Mouse (Mus musculus) midbrain, embryonic 12.5 days (tissue): ENCODE measurements around the gene Inhbb. TPM values are rescaled to one million over a fixed set of nuclear protein-coding genes. Genes with fewer than 3 reads are reported as not detected.

Experiments
- ATAC-seq: fragments of 200-750 bp; cut with Nextera tagmentation; 2 replicates; pipeline ENCODE4 v1.8.0; 2017; ENCODE audit warnings: low read depth, moderate TSS enrichment, moderate library complexity; ENCODE audit not compliant: low FRiP score
- H3K27ac ChIP-seq: fragments of 300-500 bp; sonication (generic); replicated peaks from 2 replicates; pipeline ENCODE4 v1.5.1; 2016; ENCODE audit warnings: mild to moderate bottlenecking
- H3K27me3 ChIP-seq: fragments of 300-500 bp; sonication (generic); 2 replicates; pipeline ENCODE4 v1.6.1; 2016; ENCODE audit warnings: mild to moderate bottlenecking
- H3K36me3 ChIP-seq: fragments of 300-500 bp; sonication (generic); 2 replicates; pipeline ENCODE4 v1.6.1; 2016
- H3K4me1 ChIP-seq: fragments of 300-500 bp; sonication (generic); 2 replicates; pipeline ENCODE4 v1.6.1; 2016
- H3K4me2 ChIP-seq: fragments of 300-500 bp; sonication (generic); replicated peaks from 2 replicates; pipeline ENCODE4 v1.6.1; 2016; ENCODE audit warnings: mild to moderate bottlenecking, moderate library complexity
- H3K4me3 ChIP-seq: fragments of 300-500 bp; sonication (generic); 2 replicates; pipeline ENCODE4 v1.5.1; 2016; ENCODE audit warnings: mild to moderate bottlenecking
- H3K9ac ChIP-seq: fragments of 300-500 bp; sonication (generic); replicated peaks from 2 replicates; pipeline ENCODE4 v1.6.1; 2016; ENCODE audit warnings: mild to moderate bottlenecking, moderate library complexity
- H3K9me3 ChIP-seq: fragments of 300-500 bp; sonication (generic); 2 replicates; pipeline ENCODE4 v1.6.1; 2016; ENCODE audit warnings: mild to moderate bottlenecking
- WGBS: fragments of 180-500 bp; shearing (Covaris S2); methylation state at CpG from one replicate; pipeline ENCODE4 v1.1.7; 2016; 5-methylcytosine and 5-hydroxymethylcytosine counted together
- polyA plus RNA-seq: library from polyadenylated mRNA; unstranded; fragments of >200 nt; fragmentation: Nextera tagmentation; extraction: Ambion mirVana; gene quantifications from 2 replicates; pipeline ENCODE4 v1.2.1, GENCODE M21; 2016

Gene Inhbb
- 0.78 and 1.1 TPM in 2 replicates for polyA plus RNA-seq

DNA sequence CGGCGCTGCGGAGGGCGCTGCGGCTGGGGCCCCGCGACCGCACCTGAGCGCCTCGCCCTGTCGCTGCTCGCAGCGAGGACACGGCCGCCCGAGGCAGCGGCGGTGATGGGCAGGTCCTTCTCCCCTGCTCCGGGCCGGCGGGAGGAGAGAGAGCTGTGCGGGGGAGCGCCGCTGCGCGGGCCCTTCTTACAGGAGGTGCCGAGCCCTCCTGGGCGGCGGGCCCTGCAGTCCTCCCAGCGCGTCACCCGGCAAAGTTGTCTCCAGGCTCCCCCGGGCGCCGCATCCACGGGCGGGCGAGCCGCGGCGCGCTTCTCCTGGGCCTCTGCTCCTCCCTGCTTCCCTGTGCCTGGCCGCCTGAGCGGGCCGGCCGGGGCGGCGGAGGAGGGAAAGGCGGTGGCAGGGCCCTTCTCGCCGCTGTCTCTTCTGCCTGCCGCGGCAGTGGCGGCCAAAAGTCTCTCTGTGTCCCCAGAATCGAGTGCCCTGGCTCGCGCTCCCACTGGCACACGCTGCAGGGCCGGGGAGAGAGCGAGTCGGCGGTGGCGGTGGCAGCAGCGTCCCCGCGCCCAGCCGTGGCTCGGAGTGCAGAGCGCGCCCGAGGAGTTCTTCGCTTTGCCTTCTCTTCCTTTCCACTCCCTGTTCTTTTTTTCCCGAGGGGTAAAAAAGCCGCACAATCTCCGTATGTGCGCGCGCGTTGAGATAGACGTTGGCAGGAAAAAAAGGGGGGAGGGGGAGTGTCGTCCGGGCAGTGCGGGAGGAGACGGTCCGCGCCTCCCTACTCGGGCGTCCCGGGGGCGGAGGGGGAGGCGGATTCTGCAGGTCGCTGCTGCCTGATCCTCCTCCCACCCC lies at the start of gene Inhbb:
Inhbb (minus strand) TSS at position 673 of the 846 bp plus-strand sequence.
- H3K4me1 ChIP-seq = peaks cover 39% of the 10 kb centered on the region
- H3K9ac ChIP-seq = peak within 1 kb of the TSS; percentile 59
- H3K9me3 ChIP-seq = no peaks in the 10 kb centered on the region
- H3K4me2 ChIP-seq = peak within 1 kb of the TSS; percentile 91
- no peak within 1 kb of the TSS for H3K27ac ChIP-seq
- H3K4me3 ChIP-seq = peak within 1 kb of the TSS; percentile 59
- no peaks in the 10 kb centered on the region for H3K36me3 ChIP-seq
- peak; percentile 35 for ATAC-seq
- H3K27me3 ChIP-seq = peaks cover 86% of the 10 kb centered on the region
- WGBS = under 1% methylated on average over 54 of the region's 92 CpGs

DNA sequence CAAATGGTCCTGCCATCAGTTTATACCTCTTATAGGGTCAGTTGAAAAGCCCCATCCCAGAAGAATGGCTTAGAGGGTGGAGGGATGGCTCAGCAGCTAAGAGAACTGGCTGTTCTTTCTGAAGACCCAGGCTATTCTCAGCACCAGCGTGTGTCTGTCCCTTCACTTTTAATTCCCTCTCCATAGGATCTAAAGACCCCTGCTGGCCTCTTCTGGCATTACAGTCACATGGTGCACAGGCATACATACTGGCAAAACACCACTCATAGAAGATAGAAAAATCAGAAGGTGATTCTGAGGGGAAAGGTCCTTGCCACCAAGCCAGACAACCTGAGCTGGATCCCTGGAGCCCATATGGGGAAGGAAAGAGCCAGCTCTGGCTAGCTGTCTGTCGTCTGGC lies 41.3 kb upstream of the Inhbb start:
- ATAC-seq = 0 out of 2 replicates have a peak, but pooled peaks have one; percentile 34
- H3K4me1 ChIP-seq = no peaks in the 10 kb centered on the region
- WGBS = 47% methylated on average over 2 of the region's 2 CpGs

DNA sequence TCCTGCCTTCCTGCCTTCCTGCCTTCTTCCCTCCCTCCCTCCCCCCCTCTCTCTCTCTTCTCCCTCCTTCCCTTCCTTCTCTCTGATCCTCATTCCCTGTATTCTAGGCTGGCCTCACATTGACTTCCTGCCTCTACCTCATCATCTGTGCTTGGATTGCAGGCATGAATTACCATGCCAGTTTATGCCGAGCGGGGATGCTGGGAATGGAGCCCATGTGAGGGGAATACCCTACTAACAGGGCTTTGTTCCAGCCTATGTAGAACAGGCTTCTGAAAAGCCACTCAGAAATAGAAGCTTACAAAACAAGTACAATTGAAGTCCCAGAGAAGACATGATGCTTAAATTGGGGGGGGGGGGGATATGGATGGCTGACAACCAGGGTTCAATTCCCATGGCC lies 38.0 kb upstream of the Inhbb start:
- H3K4me3 ChIP-seq = no peak overlapping the region
- H3K4me1 ChIP-seq = no peaks in the 10 kb centered on the region; the same call in 1 of the 2 replicates
- no peaks in the 10 kb centered on the region for H3K9me3 ChIP-seq
- H3K9ac ChIP-seq = no peak overlapping the region
- H3K27me3 ChIP-seq = 0 out of 2 replicates have a peak, but pooled peaks cover 13% of the 10 kb centered on the region
- no peak overlapping the region for H3K27ac ChIP-seq
- no peaks in the 10 kb centered on the region for H3K36me3 ChIP-seq
- H3K4me2 ChIP-seq = no peak overlapping the region
- 86% methylated on average over 2 of the region's 2 CpGs for WGBS
- no peak for ATAC-seq

More for the DNA sequence above, 41.3 kb upstream of the Inhbb start:
- no peak overlapping the region for H3K27ac ChIP-seq
- H3K27me3 ChIP-seq = 0 out of 2 replicates have a peak, but pooled peaks cover 4% of the 10 kb centered on the region
- H3K4me3 ChIP-seq = no peak overlapping the region
- no peaks in the 10 kb centered on the region for H3K9me3 ChIP-seq
- no peak overlapping the region for H3K4me2 ChIP-seq
- no peaks in the 10 kb centered on the region for H3K36me3 ChIP-seq
- H3K9ac ChIP-seq = no peak overlapping the region

DNA sequence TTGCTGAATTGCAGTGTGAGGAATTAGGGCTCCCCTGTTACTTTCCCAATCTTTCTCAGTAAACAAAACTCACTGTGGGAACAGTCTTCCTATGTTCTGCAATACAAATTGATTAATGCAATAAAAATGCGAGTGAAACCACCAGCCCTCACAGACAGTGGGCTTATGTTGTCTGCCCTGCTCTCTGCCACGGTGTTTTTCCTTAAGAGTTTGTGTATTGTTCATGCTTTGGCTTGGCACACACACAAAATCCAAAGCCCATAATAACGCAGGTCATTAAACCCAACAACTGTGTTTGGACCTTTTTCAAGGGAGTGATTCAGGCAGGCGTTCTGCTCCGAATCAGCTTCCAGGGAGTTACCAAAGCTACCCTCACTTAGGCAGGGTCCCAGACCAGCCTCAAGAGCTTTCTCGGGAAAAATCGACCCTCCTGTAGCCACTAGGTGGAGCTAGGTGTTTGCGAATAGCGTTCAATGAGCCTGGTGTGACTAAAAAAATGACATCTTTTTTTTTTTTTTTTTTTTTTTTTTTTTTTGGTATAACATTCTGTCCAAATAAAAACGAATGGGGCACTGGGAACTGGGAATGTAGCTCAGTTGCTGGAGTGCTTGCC lies 36.1 kb upstream of the Inhbb start:
- no peak overlapping the region for H3K9ac ChIP-seq
- no peaks in the 10 kb centered on the region for H3K9me3 ChIP-seq
- no peak overlapping the region for H3K4me2 ChIP-seq
- H3K4me1 ChIP-seq = no peaks in the 10 kb centered on the region; the same call in 1 of the 2 replicates
- 0 out of 2 replicates have a peak, but pooled peaks have one; percentile 16 for ATAC-seq
- no peaks in the 10 kb centered on the region for H3K36me3 ChIP-seq
- no peak overlapping the region for H3K4me3 ChIP-seq
- WGBS = 20% methylated on average over 10 of the region's 10 CpGs
- 0 out of 2 replicates have a peak, but pooled peaks cover 13% of the 10 kb centered on the region for H3K27me3 ChIP-seq
- H3K27ac ChIP-seq = no peak overlapping the region

DNA sequence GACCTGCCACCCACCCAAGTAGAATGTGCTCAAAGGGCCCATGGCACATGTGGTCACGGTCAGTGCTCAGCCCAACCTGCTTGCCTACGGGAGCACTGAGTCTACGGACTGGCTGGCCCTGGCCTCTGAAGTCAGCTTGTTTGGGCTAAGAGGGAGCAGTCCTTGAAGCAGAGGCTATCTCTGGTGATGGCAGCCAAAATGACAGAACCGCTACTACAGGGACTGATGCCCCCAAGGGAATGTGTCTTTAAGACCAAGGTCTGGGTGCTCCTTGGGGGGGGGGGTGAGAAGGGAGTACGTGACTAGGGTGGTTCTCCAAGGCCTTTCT lies 35.4 kb upstream of the Inhbb start:
- H3K27ac ChIP-seq = no peak overlapping the region
- no peak overlapping the region for H3K4me3 ChIP-seq
- no peak overlapping the region for H3K9ac ChIP-seq
- H3K9me3 ChIP-seq = no peaks in the 10 kb centered on the region
- no peaks in the 10 kb centered on the region for H3K36me3 ChIP-seq
- ATAC-seq = peak; percentile 30; the same call in 1 of the 2 replicates
- H3K4me1 ChIP-seq = no peaks in the 10 kb centered on the region; the same call in 1 of the 2 replicates
- no peak overlapping the region for H3K4me2 ChIP-seq
- 80% methylated on average over 5 of the region's 5 CpGs for WGBS
- H3K27me3 ChIP-seq = 0 out of 2 replicates have a peak, but pooled peaks cover 13% of the 10 kb centered on the region

DNA sequence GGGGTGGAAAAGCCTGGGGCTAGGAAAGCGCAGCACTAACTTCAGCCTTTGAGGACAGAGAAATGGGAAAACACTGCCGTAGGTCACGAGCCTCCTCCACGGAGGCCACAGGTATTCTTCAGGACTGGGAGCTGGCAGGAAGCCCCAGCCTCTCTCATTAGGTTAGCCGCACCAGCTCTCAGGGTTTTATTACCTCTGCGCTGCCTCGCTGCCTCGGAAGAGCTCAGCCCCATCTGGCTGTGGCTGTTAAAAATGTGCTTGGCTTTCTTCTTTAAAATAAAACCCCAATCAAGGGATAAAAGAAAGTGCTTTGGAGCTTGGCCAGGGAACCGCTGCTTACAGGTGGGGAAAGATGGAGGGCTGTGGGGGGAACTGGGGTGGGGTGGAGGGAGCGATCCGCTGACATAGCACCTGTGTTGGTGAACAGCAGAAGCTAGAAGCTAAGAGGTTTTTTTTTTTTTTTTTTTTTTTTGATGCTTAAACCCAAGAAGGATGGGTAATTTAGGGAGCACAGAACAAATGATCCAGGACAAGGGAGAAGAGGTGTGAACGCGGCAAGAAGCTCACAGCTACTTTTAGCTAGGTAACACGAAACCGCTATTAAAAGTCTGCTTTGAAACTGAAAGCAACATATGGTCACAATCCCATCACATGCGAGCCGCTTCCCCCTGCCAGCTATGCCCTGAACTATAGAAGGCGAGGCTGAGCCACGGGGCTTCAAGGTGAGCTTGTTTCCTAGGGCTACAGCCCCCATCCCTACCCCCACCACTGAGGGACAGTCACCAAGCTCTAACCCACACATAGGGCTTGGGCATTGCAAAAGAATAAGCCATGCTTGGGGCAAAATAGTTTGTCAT lies 34.9 kb upstream of the Inhbb start:
- H3K27ac ChIP-seq = no peak overlapping the region
- H3K27me3 ChIP-seq = 0 out of 2 replicates have a peak, but pooled peaks cover 13% of the 10 kb centered on the region
- ATAC-seq = no peak
- no peaks in the 10 kb centered on the region for H3K36me3 ChIP-seq
- no peaks in the 10 kb centered on the region for H3K9me3 ChIP-seq
- no peak overlapping the region for H3K4me2 ChIP-seq
- H3K9ac ChIP-seq = no peak overlapping the region
- H3K4me1 ChIP-seq = no peaks in the 10 kb centered on the region; the same call in 1 of the 2 replicates
- 62% methylated on average over 19 of the region's 19 CpGs for WGBS
- no peak overlapping the region for H3K4me3 ChIP-seq

DNA sequence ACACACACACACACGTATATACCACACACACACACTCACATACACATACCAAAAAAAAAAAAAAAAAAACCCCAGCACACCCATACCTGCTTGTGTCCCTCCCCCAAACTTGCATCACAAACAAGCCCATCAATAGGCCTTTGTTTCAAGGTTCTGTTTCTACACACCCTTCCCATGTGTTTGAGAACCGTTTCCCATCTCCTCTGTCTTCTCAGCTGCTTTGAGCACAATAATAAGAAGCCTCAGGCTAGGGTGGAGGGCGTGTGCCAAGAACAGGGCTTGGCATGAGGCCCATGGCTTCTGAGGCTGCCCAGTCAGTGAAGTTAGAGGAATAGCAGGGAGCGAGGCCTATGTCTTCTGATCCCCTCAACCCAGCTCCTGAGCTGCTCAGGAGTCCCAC lies 31.7 kb upstream of the Inhbb start:
- no peak overlapping the region for H3K4me2 ChIP-seq
- ATAC-seq = no peak
- H3K9ac ChIP-seq = no peak overlapping the region
- no peak overlapping the region for H3K4me3 ChIP-seq
- H3K36me3 ChIP-seq = no peaks in the 10 kb centered on the region
- H3K4me1 ChIP-seq = no peaks in the 10 kb centered on the region; the same call in 1 of the 2 replicates
- H3K27ac ChIP-seq = no peak overlapping the region
- WGBS = 77% methylated on average over 4 of the region's 4 CpGs
- 0 out of 2 replicates have a peak, but pooled peaks cover 9% of the 10 kb centered on the region for H3K27me3 ChIP-seq
- no peaks in the 10 kb centered on the region for H3K9me3 ChIP-seq

DNA sequence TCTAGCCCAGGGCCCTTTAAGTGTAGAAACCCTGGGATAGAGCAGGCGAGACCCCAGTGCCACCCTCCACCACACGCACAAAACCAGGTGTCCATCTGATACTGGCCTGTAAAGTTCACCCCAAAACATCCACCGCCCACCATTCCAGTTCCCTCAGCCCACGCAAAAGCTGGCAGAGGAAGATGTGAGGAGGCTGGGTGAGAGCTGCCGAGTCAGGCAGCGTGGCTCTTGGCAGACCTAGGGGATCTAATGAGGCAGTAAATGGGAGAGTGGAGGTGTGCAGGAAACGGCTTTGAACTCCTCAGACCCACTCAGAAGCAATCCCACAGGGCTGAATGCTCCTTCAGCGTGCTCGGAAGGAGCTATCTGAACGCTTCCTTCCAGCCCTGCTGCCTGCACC lies 29.4 kb upstream of the Inhbb start:
- ATAC-seq = no peak
- WGBS = 70% methylated on average over 10 of the region's 10 CpGs
- H3K9ac ChIP-seq = no peak overlapping the region
- no peaks in the 10 kb centered on the region; the same call in 1 of the 2 replicates for H3K4me1 ChIP-seq
- no peaks in the 10 kb centered on the region for H3K27me3 ChIP-seq
- no peak overlapping the region for H3K4me3 ChIP-seq
- no peak overlapping the region for H3K27ac ChIP-seq
- no peaks in the 10 kb centered on the region for H3K36me3 ChIP-seq
- H3K9me3 ChIP-seq = no peaks in the 10 kb centered on the region
- H3K4me2 ChIP-seq = no peak overlapping the region

DNA sequence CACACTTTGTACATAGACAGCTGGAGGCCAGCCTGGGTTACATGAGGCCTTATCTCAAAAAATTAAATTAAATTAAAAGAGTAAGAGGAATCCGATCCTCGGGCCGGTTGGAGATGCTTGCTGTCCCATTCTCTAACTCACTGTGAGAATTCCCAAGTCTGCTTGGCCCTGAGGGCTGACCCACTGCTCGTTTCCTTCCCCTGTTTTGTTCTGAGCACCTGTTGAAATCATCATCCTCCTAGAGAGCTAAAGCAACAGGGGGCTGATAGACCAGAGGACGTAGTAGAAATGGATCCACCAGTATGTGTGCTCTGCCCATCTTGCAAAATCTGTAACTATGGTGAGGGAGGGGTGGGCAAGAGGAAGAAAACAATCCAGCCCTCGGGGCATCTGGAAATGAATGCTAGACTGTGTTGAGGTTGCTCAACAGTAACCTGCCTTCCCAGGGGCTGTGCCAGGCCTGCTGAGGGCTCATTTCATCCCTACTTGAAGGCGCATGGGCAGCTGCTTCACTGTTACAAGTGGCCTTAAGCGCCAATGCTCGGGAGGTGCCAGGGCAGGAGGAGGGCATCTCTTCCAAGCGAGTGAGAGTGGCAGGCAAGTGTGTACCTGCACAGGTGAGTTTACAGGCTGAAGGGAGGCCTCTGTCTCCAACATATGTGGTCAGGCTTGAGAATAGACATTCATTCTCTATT lies 28.8 kb upstream of the Inhbb start:
- ATAC-seq = no peak
- H3K9ac ChIP-seq = no peak overlapping the region
- no peak overlapping the region for H3K4me2 ChIP-seq
- no peaks in the 10 kb centered on the region for H3K36me3 ChIP-seq
- H3K4me1 ChIP-seq = no peaks in the 10 kb centered on the region
- H3K27ac ChIP-seq = no peak overlapping the region
- H3K4me3 ChIP-seq = no peak overlapping the region
- WGBS = 79% methylated on average over 10 of the region's 10 CpGs
- H3K9me3 ChIP-seq = no peaks in the 10 kb centered on the region
- H3K27me3 ChIP-seq = no peaks in the 10 kb centered on the region

DNA sequence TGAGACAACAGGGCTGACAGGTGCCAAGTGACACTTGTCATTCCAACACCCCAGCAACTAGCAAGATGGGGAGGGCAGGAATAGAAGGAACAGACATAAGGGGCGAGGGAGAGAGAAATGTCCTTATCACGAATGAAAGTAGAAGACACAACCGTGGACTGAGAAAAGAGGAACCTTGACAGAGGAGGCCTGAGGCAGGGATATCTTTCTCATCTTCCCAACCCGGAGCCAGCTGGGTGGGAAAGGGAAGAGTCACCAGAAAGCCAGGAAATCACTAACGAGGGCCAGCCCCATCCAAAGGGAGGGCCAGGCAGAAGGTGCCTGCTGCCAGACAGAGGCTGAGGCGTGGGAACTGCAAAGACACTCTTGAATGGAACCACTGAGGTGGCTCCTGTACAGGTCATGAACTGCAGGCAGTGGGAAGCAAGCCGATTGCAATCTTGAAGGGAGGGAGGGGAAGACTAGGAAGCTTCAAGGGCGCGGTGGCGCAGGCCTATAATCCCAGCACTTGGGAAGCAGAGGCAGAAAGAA lies 24.8 kb upstream of the Inhbb start:
- Histone ChIP-seq H3K9ac (no peak overlapping the region), H3K4me3 (no peak overlapping the region), H3K27ac (no peak overlapping the region), H3K36me3 (no peaks in the 10 kb centered on the region), H3K4me2 (no peak overlapping the region), H3K27me3 (no peaks in the 10 kb centered on the region), H3K4me1 (no peaks in the 10 kb centered on the region), H3K9me3 (no peaks in the 10 kb centered on the region)
- ATAC-seq = no peak
- WGBS = 69% methylated on average over 10 of the region's 10 CpGs
